In the genomic region with DNA sequence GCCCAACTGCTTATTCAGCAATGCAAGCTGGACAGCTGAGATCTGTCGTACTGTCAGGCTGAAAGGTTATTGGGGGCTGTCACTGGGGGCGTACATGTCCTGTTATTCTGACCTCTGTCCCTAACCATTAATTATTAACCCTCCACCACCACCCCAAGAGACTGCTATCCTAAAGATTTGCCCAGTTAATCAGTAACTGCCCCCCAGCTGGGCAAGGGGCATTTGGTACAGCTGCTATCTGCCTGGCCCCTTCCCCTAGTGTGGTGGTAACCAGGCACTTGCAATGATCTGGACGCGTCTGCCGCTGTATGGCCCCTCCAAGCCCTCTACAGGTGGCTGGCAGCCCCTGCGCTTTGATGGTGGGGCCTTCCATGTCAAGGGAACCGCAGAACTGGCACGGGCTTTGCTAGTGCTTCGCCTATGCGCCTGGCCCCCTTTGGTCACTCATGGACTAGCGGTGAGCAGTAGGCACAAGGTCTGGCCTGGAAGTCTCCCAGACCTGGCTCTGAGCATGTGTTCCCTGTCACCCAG, we compare ENCODE assay signal across 15 mouse cellular contexts. TPM values are rescaled to one million over a fixed set of nuclear protein-coding genes. Genes with fewer than 3 reads are reported as not detected.
DNase-seq lines count a peak whose midpoint lies in the region; ATAC-seq and TF ChIP-seq lines count a peak whose summit lies in the region.
"Had no signal": no experiment of that assay in that cellular context is flagged by ENCODE, and none has a peak within 500 bp of the region (broad histone marks: within the 10 kb centered on the region; RNA-seq: fewer than 3 reads in every experiment).

A gene (plus strand): TSS at position 222 of the 531 bp plus-strand sequence.

- H3K9me3 ChIP-seq in stomach, embryonic 14.5 days (ENCODE audit: control insufficient read depth, low read depth, low read length), result no peaks in the 10 kb centered on the region
- no peaks in the 10 kb centered on the region for H3K9me3 ChIP-seq in stomach, postnatal 0 days (ENCODE audit: control insufficient read depth, low read length)
- H3K9me3 ChIP-seq in limb, embryonic 10.5 days (replicated peaks), result no peaks in the 10 kb centered on the region
- no peaks in the 10 kb centered on the region for H3K9me3 ChIP-seq in stomach, embryonic 16.5 days (replicated peaks; ENCODE audit: control insufficient read depth, low read length)
- H3K9me3 ChIP-seq: embryonic facial prominence, embryonic 15.5 days; hindbrain, embryonic 15.5 days had no signal

- no peak for TF ChIP-seq EP300 in stomach, postnatal 0 days (optimal IDR thresholded peaks at IDR 0.05)

- H3K4me3 ChIP-seq in stomach, embryonic 14.5 days (ENCODE audit: low read depth, low read length), result no peak within 1 kb of the TSS
- H3K4me3 ChIP-seq in stomach, postnatal 0 days (ENCODE audit: low read depth, low read length), result no peak within 1 kb of the TSS
- H3K4me3 ChIP-seq in kidney, adult 2 months (ENCODE audit: insufficient read depth, low read depth, low read length), result peak within 1 kb of the TSS; percentile 50
- H3K4me3 ChIP-seq in limb, embryonic 10.5 days, result no peak within 1 kb of the TSS
- H3K4me3 ChIP-seq in stomach, embryonic 16.5 days (replicated peaks; ENCODE audit: low read length), result no peak within 1 kb of the TSS
- H3K4me3 ChIP-seq: embryonic facial prominence, embryonic 15.5 days; hindbrain, embryonic 15.5 days had no signal

- H3K4me1 ChIP-seq in stomach, embryonic 14.5 days (ENCODE audit: control insufficient read depth, insufficient read depth, low read length), result no peaks in the 10 kb centered on the region
- no peaks in the 10 kb centered on the region for H3K4me1 ChIP-seq in stomach, postnatal 0 days (replicated peaks; ENCODE audit: control insufficient read depth, insufficient read depth)
- H3K4me1 ChIP-seq in kidney, adult 2 months (ENCODE audit: control insufficient read depth, insufficient read depth, low read length), result no peaks in the 10 kb centered on the region
- H3K4me1 ChIP-seq in limb, embryonic 10.5 days, result no peaks in the 10 kb centered on the region
- H3K4me1 ChIP-seq in stomach, embryonic 16.5 days (ENCODE audit: control insufficient read depth, insufficient read depth, low read length), result no peaks in the 10 kb centered on the region
- H3K4me1 ChIP-seq: embryonic facial prominence, embryonic 15.5 days; hindbrain, embryonic 15.5 days had no signal

- no peak for TF ChIP-seq POLR2A in kidney, adult 2 months (IDR thresholded peaks at IDR 0.05; ENCODE audit: low read depth, low read length)

- DNase-seq in stomach, postnatal 0 days (ENCODE audit: low spot score), result no peak
- peak; percentile 85 for DNase-seq in kidney, adult 2 months
- peak; percentile 24 for DNase-seq in limb, embryonic 10.5 days (ENCODE audit: low spot score)
- no peak for DNase-seq in thymus, adult 18-20 months
- DNase-seq in embryo, embryonic 10 days (ENCODE audit: low spot score), result no peak
- DNase-seq in gastrocnemius, postnatal 10 days, result no peak

- H3K27ac ChIP-seq in stomach, embryonic 14.5 days (ENCODE audit: low read length), result no peak within 1 kb of the TSS
- no peak within 1 kb of the TSS for H3K27ac ChIP-seq in stomach, postnatal 0 days (replicated peaks)
- peak within 1 kb of the TSS; percentile 70 for H3K27ac ChIP-seq in kidney, adult 2 months (ENCODE audit: insufficient read depth, low read depth, low read length)
- no peak within 1 kb of the TSS for H3K27ac ChIP-seq in limb, embryonic 10.5 days
- no peak within 1 kb of the TSS for H3K27ac ChIP-seq in stomach, embryonic 16.5 days (ENCODE audit: low read length)
- H3K27ac ChIP-seq: embryonic facial prominence, embryonic 15.5 days; hindbrain, embryonic 15.5 days had no signal

- WGBS in stomach, embryonic 14.5 days, result 44% methylated on average over 11 of the region's 11 CpGs
- WGBS in stomach, postnatal 0 days, result 38% methylated on average over 11 of the region's 11 CpGs
- WGBS in kidney, adult 2 months, result 30% methylated on average over 11 of the region's 11 CpGs
- WGBS in limb, embryonic 10.5 days, result 63% methylated on average over 11 of the region's 11 CpGs
- 48% methylated on average over 11 of the region's 11 CpGs for WGBS in stomach, embryonic 16.5 days

- no peak within 1 kb of the TSS for H3K9ac ChIP-seq in stomach, embryonic 14.5 days (replicated peaks; ENCODE audit: low read depth, low read length)
- no peak within 1 kb of the TSS for H3K9ac ChIP-seq in stomach, postnatal 0 days (ENCODE audit: low read length)
- no peak within 1 kb of the TSS for H3K9ac ChIP-seq in stomach, embryonic 16.5 days (ENCODE audit: low read length)
- H3K9ac ChIP-seq: embryonic facial prominence, embryonic 15.5 days; forebrain, postnatal 0 days; hindbrain, embryonic 15.5 days had no signal

- no peaks in the 10 kb centered on the region for H3K36me3 ChIP-seq in stomach, embryonic 14.5 days (ENCODE audit: control insufficient read depth, insufficient read depth, low read length)
- H3K36me3 ChIP-seq in stomach, postnatal 0 days (ENCODE audit: control insufficient read depth, insufficient read depth, low read length), result no peaks in the 10 kb centered on the region
- H3K36me3 ChIP-seq in kidney, adult 2 months (ENCODE audit: control insufficient read depth, insufficient read depth, low read length), result no peaks in the 10 kb centered on the region
- H3K36me3 ChIP-seq in limb, embryonic 10.5 days, result no peaks in the 10 kb centered on the region
- no peaks in the 10 kb centered on the region for H3K36me3 ChIP-seq in stomach, embryonic 16.5 days (ENCODE audit: control insufficient read depth, insufficient read depth, low read length)
- H3K36me3 ChIP-seq: embryonic facial prominence, embryonic 15.5 days; hindbrain, embryonic 15.5 days had no signal

- H3K27me3 ChIP-seq in stomach, embryonic 14.5 days (ENCODE audit: control insufficient read depth, insufficient read depth, low read length), result no peaks in the 10 kb centered on the region
- H3K27me3 ChIP-seq in stomach, postnatal 0 days (ENCODE audit: control insufficient read depth, insufficient read depth, low read length), result no peaks in the 10 kb centered on the region
- no peaks in the 10 kb centered on the region for H3K27me3 ChIP-seq in kidney, adult 2 months (replicated peaks; ENCODE audit: control insufficient read depth, insufficient read depth, low read length)
- peaks cover 14% of the 10 kb centered on the region; the same call in 1 of the 2 replicates for H3K27me3 ChIP-seq in limb, embryonic 10.5 days (ENCODE audit: low read depth, poor library complexity, severe bottlenecking)
- H3K27me3 ChIP-seq in stomach, embryonic 16.5 days (ENCODE audit: control insufficient read depth, insufficient read depth, low read length), result no peaks in the 10 kb centered on the region

- TF ChIP-seq CTCF in stomach, postnatal 0 days (IDR thresholded peaks at IDR 0.05; ENCODE audit: low read depth), result no peak; the same call in 1 of the 2 replicates
- TF ChIP-seq CTCF in kidney, adult 2 months (conservative IDR thresholded peaks at IDR 0.05; ENCODE audit: insufficient read depth, insufficient read length, low read depth, low read length), result 0 out of 2 replicates have a peak, but pooled peaks have one; percentile 8

- peak; percentile 53; the same call in 1 of the 2 replicates for ATAC-seq in stomach, embryonic 14.5 days (ENCODE audit: insufficient number of reproducible peaks, insufficient read depth, low FRiP score, low read depth)
- ATAC-seq in stomach, postnatal 0 days (ENCODE audit: low FRiP score, low TSS enrichment), result no peak
- ATAC-seq in stomach, embryonic 16.5 days (ENCODE audit: insufficient read depth, low FRiP score), result peak; percentile 33
- ATAC-seq: forebrain, postnatal 0 days; Patski had no signal

- no peak within 1 kb of the TSS for H3K4me2 ChIP-seq in stomach, embryonic 14.5 days (replicated peaks; ENCODE audit: low read depth, low read length)
- H3K4me2 ChIP-seq in stomach, postnatal 0 days (replicated peaks; ENCODE audit: low read depth), result no peak within 1 kb of the TSS
- H3K4me2 ChIP-seq in stomach, embryonic 16.5 days (ENCODE audit: low read depth, low read length), result no peak within 1 kb of the TSS
- H3K4me2 ChIP-seq: embryonic facial prominence, embryonic 15.5 days; hindbrain, embryonic 15.5 days had no signal

RNA-seq across cellular contexts. Expression of the gene that starts here (rescaled TPM):
- polyA plus RNA-seq in stomach, embryonic 14.5 days (2014; fragmentation: Nextera tagmentation; extraction: Ambion mirVana), result not detected in 2 replicates
- 0.42 and 0.68 TPM in 2 replicates for polyA plus RNA-seq in stomach, postnatal 0 days (2015; fragmentation: Nextera tagmentation; extraction: Ambion mirVana)
- polyA plus RNA-seq in kidney, adult 2 months (2012; rRNA removed), result 218 and 246 TPM in 2 replicates
- polyA plus RNA-seq in limb, embryonic 10.5 days (2016; fragmentation: Nextera tagmentation; extraction: Ambion mirVana), result not detected in 2 replicates
- polyA plus RNA-seq in stomach, embryonic 16.5 days (2015; fragmentation: Nextera tagmentation; extraction: Ambion mirVana), result 3.6 and 4.0 TPM in 2 replicates
- total RNA-seq in gastrocnemius, postnatal 10 days (2021), result not detected
- total RNA-seq: forebrain, postnatal 0 days; gastrocnemius, postnatal 25 days; megakaryocyte, adult 5-6 weeks had no signal
- polyA plus RNA-seq: embryonic facial prominence, embryonic 15.5 days; forebrain, postnatal 0 days; lung, adult 2 months had no signal

Comparison
In these comparisons a context has a peak if more than half of its experiments do, and no peak if none do; other contexts are left out.
1. RNA of the gene that starts here (polyA plus RNA-seq): 218 to 246 TPM in kidney, adult 2 months; 3.6 to 4.0 TPM in stomach, embryonic 16.5 days, 0.42 to 0.68 TPM in stomach, postnatal 0 days, not detected in limb, embryonic 10.5 days and not detected in stomach, embryonic 14.5 days; every median in the first group is over 10 times any median in the second.
2. Peak in ATAC-seq in stomach, embryonic 14.5 days; RNA of the gene not detected or under 1 TPM.
3. Peak in DNase-seq in limb, embryonic 10.5 days; RNA of the gene not detected or under 1 TPM.